Comparison of ENCODE assay signal across 21 mouse cellular contexts in the genomic region with DNA sequence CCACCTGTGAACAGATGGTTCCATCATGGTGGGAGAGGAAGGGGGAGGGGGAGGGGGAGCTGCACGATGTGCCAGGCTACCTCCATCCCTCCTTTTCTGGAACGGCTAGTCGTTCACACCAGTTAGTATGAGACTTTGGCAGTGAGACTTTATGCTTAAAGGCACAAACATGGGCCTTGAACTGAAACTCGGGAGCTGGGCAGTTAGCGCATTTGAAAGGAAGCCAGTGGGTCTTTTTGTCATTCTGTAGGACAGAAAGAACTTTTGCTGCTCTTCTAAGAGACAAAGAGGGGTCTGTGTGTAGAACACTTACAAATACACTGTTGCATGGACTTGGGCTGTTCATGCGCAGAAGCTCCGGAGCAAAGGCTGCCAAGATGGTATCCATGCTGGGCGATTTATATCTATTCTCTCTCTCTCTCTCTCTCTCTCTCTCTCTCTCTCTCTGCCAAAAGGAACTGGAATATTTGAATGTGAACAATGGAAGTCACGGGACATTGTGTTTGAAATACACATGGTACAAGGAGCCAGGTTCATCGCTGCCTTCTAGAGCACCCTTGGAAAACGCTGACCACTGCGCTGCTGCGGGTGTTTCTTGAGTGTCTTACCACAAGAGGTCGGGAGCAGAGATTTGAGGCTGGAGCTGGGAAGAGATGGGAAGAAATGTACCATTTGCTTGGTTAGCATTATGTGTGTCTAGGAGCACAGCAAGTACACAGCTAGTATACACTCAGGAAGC. TPM values are rescaled to one million over a fixed set of nuclear protein-coding genes. Genes with fewer than 3 reads are reported as not detected.
A peak's percentile ranks its signal among the peaks of the same experiment; 100 is the strongest.
DNase-seq lines count a peak whose midpoint lies in the region; ATAC-seq lines count a peak whose summit lies in the region.
"Had no signal": no experiment of that assay in that cellular context is flagged by ENCODE, and none has a peak within 500 bp of the region (broad histone marks: within the 10 kb centered on the region; RNA-seq: fewer than 3 reads in every experiment).

No protein-coding gene starts in this region.

- WGBS in forebrain, embryonic 16.5 days, result 62% methylated on average over 14 of the region's 14 CpGs
- WGBS in forebrain, embryonic 13.5 days, result 72% methylated on average over 14 of the region's 14 CpGs
- 55% methylated on average over 14 of the region's 14 CpGs for WGBS in hindbrain, embryonic 16.5 days

- H3K9me3 ChIP-seq in forebrain, embryonic 16.5 days (ENCODE audit: control insufficient read depth, low read length), result no peaks in the 10 kb centered on the region
- H3K9me3 ChIP-seq in forebrain, embryonic 13.5 days (replicated peaks), result no peaks in the 10 kb centered on the region
- H3K9me3 ChIP-seq in hindbrain, embryonic 16.5 days (ENCODE audit: control insufficient read depth, low read length), result no peaks in the 10 kb centered on the region
- H3K9me3 ChIP-seq: embryonic facial prominence, embryonic 13.5 days; G1E; limb, embryonic 15.5 days; stomach, embryonic 15.5 days had no signal

- no peak overlapping the region; the same call in none of the 2 replicates for H3K27ac ChIP-seq in forebrain, embryonic 16.5 days (ENCODE audit: low read length)
- no peak overlapping the region for H3K27ac ChIP-seq in forebrain, embryonic 13.5 days
- H3K27ac ChIP-seq in hindbrain, embryonic 16.5 days (ENCODE audit: low read depth, low read length), result peak overlapping the region; percentile 62
- H3K27ac ChIP-seq: embryonic facial prominence, embryonic 13.5 days; gastrocnemius, adult 2 months; limb, embryonic 15.5 days; macrophage; stomach, embryonic 15.5 days had no signal

- no peaks in the 10 kb centered on the region for H3K36me3 ChIP-seq in forebrain, embryonic 16.5 days (ENCODE audit: control insufficient read depth, insufficient read depth)
- H3K36me3 ChIP-seq in forebrain, embryonic 13.5 days (ENCODE audit: poor library complexity, severe bottlenecking), result no peaks in the 10 kb centered on the region
- no peaks in the 10 kb centered on the region for H3K36me3 ChIP-seq in hindbrain, embryonic 16.5 days (ENCODE audit: control insufficient read depth, insufficient read depth, low read length)
- H3K36me3 ChIP-seq: embryonic facial prominence, embryonic 13.5 days; G1E; limb, embryonic 15.5 days; stomach, embryonic 15.5 days had no signal

- H3K27me3 ChIP-seq in forebrain, embryonic 16.5 days (replicated peaks; ENCODE audit: control insufficient read depth, insufficient read depth, low read length), result no peaks in the 10 kb centered on the region
- H3K27me3 ChIP-seq in forebrain, embryonic 13.5 days, result no peaks in the 10 kb centered on the region
- H3K27me3 ChIP-seq in hindbrain, embryonic 16.5 days (replicated peaks; ENCODE audit: control insufficient read depth, insufficient read depth, low read length), result no peaks in the 10 kb centered on the region
- H3K27me3 ChIP-seq: embryonic facial prominence, embryonic 13.5 days; limb, embryonic 15.5 days; stomach, embryonic 15.5 days had no signal

- ATAC-seq in forebrain, embryonic 16.5 days, result peak; percentile 77
- ATAC-seq in forebrain, embryonic 13.5 days, result no peak
- ATAC-seq in hindbrain, embryonic 16.5 days, result peak; percentile 85

- DNase-seq in layer of hippocampus, adult 11-12 months (ENCODE audit: low spot score), result peak; percentile 23
- no peak for DNase-seq in layer of hippocampus, postnatal 25 days (ENCODE audit: extremely low spot score in 1 of 2, low spot score in 1 of 2)
- peak; percentile 67 for DNase-seq in brain, adult 2 months (ENCODE audit: low read depth, low spot score)
- DNase-seq in kidney, postnatal 14 days, result no peak
- DNase-seq: gastrocnemius, adult 2 months; kidney, adult 11 months; kidney, postnatal 4 days; lung, adult 18-20 months; spleen, adult 18-20 months; thymus, postnatal 25 days had no signal

- 0 out of 2 replicates have a peak overlapping the region, but pooled peaks have one; percentile 7 for H3K4me2 ChIP-seq in forebrain, embryonic 16.5 days (ENCODE audit: low read length)
- H3K4me2 ChIP-seq in forebrain, embryonic 13.5 days, result no peak overlapping the region
- no peak overlapping the region for H3K4me2 ChIP-seq in hindbrain, embryonic 16.5 days (ENCODE audit: low read length)
- H3K4me2 ChIP-seq: embryonic facial prominence, embryonic 13.5 days; limb, embryonic 15.5 days; stomach, embryonic 15.5 days had no signal

- no peak overlapping the region for H3K9ac ChIP-seq in forebrain, embryonic 16.5 days (replicated peaks; ENCODE audit: low read depth, low read length)
- no peak overlapping the region for H3K9ac ChIP-seq in forebrain, embryonic 13.5 days
- H3K9ac ChIP-seq in hindbrain, embryonic 16.5 days (ENCODE audit: low read depth, low read length), result no peak overlapping the region
- H3K9ac ChIP-seq: embryonic facial prominence, embryonic 13.5 days; limb, embryonic 15.5 days; stomach, embryonic 15.5 days had no signal

- peaks cover 13% of the 10 kb centered on the region for H3K4me1 ChIP-seq in forebrain, embryonic 16.5 days (replicated peaks; ENCODE audit: control insufficient read depth, insufficient read depth, low read length)
- peaks cover 6% of the 10 kb centered on the region; the same call in 1 of the 2 replicates for H3K4me1 ChIP-seq in forebrain, embryonic 13.5 days
- peaks cover 4% of the 10 kb centered on the region; the same call in 1 of the 2 replicates for H3K4me1 ChIP-seq in hindbrain, embryonic 16.5 days (ENCODE audit: control insufficient read depth, insufficient read depth, low read depth, low read length)

- H3K4me3 ChIP-seq in forebrain, embryonic 16.5 days (replicated peaks; ENCODE audit: low read length), result no peak overlapping the region
- no peak overlapping the region for H3K4me3 ChIP-seq in forebrain, embryonic 13.5 days
- H3K4me3 ChIP-seq in hindbrain, embryonic 16.5 days (ENCODE audit: low read length), result no peak overlapping the region
- H3K4me3 ChIP-seq: embryonic facial prominence, embryonic 13.5 days; gastrocnemius, adult 2 months; limb, embryonic 15.5 days; stomach, embryonic 15.5 days had no signal

RNA-seq across cellular contexts. Expression of gene Gm3646, which starts 31.0 kb away (rescaled TPM):
- polyA plus RNA-seq in forebrain, embryonic 16.5 days (2015; fragmentation: Nextera tagmentation; extraction: Ambion mirVana), result not detected in 2 replicates
- not detected in 2 replicates for polyA plus RNA-seq in forebrain, embryonic 13.5 days (2015; fragmentation: Nextera tagmentation; extraction: Ambion mirVana)
- total RNA-seq in layer of hippocampus, postnatal 25 days (2021), result not detected
- polyA plus RNA-seq in hindbrain, embryonic 16.5 days (2015; fragmentation: Nextera tagmentation; extraction: Ambion mirVana), result not detected in 2 replicates
- total RNA-seq: adrenal gland, adult 18-20 months; G1E; left cerebral cortex, postnatal 10 days; neutrophil, adult 5-6 weeks had no signal
- polyA plus RNA-seq: embryonic facial prominence, embryonic 13.5 days; G1E; limb, embryonic 15.5 days; macrophage had no signal

RNA-seq across cellular contexts. Expression of gene Rfx8, which starts 53.4 kb away (rescaled TPM):
- 0.20 TPM in 1 of 2 replicates, not detected in the other for polyA plus RNA-seq in forebrain, embryonic 16.5 days (2015; fragmentation: Nextera tagmentation; extraction: Ambion mirVana)
- polyA plus RNA-seq in forebrain, embryonic 13.5 days (2015; fragmentation: Nextera tagmentation; extraction: Ambion mirVana), result 0.18 and 0.20 TPM in 2 replicates
- under 1 TPM; 0.19 to 0.54 TPM for total RNA-seq in layer of hippocampus, postnatal 25 days (2021)
- 0.23 and 0.30 TPM in 2 replicates for polyA plus RNA-seq in hindbrain, embryonic 16.5 days (2015; fragmentation: Nextera tagmentation; extraction: Ambion mirVana)
- total RNA-seq: adrenal gland, adult 18-20 months; gastrocnemius, adult 2 months; left cerebral cortex, postnatal 10 days; neutrophil, adult 5-6 weeks had no signal
- polyA plus RNA-seq: G1E, macrophage had no signal

Comparison
In these comparisons a context has a peak if more than half of its experiments do, and no peak if none do; other contexts are left out.
1. DNase-seq: peak in layer of hippocampus, adult 11-12 months (single experiment) and brain, adult 2 months (single experiment); none in layer of hippocampus, postnatal 25 days (0 of 2) and kidney, postnatal 14 days (single experiment).